Mouse (Mus musculus): ENCODE results near the gene Hnrnph1.

DNA sequence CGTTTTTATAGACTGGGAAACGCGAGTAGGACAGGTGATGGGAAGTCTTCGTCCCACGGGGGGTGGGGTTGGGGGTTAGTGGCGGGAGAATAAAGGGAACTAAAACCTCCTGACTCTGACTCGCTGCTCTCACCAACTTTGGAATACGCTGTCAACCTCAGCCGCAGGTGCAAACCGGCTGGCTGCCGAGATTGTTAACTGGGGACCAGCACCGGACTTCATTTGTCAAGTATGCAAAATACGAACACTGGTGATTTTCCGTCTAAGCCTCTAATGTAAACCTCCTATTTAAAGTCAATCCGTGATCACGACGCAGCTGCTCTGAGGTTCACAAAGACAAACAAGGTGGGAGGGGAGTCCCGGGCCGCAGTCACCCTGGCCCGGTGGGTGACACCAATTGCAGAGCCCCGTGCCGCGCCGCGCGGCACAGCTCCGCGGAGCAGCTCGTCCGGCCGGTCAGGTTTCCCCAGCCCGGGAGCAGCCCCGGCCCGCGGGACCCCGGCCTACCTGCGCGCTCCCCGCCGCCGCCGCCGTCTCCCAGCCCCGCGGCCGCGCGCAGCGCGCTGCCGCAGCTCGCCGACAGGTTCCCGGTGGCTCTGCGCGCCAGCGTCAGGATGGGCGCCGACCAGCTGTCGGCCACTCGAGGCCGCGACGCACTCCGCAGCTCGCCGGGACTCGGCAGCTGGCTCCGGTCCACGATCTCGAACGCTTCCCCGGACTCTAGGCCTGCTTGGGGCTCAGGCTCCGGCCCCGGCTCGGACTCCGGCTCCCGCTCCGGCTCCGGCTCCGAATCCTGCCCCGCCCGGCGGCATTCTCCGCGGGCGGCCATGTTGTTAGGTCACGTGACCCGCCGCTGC is 53.7 kb downstream of the Hnrnph1 start, which contains the start of gene Rufy1:
- TF ChIP-seq CTCF (conservative IDR thresholded peaks at IDR 0.05; ENCODE audit: low read length) (no peak), POU5F1 (IDR thresholded peaks at IDR 0.05; ENCODE audit: borderline replicate concordance, low read length) (no peak), NANOG (IDR thresholded peaks at IDR 0.05; ENCODE audit: borderline replicate concordance, low read length) (no peak)

Measured in E14TG2a.4 (cell line).